Mouse (Mus musculus) kidney, adult 8-10 months (tissue): ENCODE measurements around the gene Cfap43.

ENCODE experiments used
- DNase-seq, 2 experiments: peaks; one replicate each; pipeline ENCODE4 v3.0.0; 2022

Gene Cfap43

DNA sequence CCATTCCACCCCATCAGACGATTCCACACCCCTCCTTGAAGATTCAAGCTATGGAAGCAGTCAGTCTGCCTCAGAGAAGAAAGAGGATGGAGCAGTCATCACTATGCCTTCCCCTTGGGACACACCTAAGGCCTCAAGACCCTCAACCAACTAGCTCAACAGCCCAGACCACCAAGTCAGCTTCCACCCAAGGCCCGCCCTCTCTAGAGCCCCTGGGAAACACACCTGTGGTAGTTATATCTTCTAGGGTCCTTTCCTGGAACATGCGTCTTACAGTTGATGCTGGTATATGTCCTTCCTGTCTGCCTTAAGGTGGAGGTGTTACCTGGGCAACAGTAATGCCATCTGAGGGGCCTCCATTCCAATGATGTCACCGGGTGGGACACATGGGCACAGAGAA is 4.9 kb downstream of the Cfap43 start:
- no peak for DNase-seq

- DNase-seq: no peak
These were observed 5.7 kb downstream of the Cfap43 start for GRCm38 (mm10) chr19:47913344-47913743.

- DNase-seq: no peak
These were observed 8.3 kb downstream of the Cfap43 start for GRCm38 (mm10) chr19:47910751-47911150.

GRCm38 (mm10) chr19:47910117-47910618 is 8.9 kb downstream of the Cfap43 start:
- DNase-seq: no peak

GRCm38 (mm10) chr19:47909387-47910116 is 9.5 kb downstream of the Cfap43 start:
- no peak for DNase-seq

- no peak for DNase-seq
These were observed 10.1 kb downstream of the Cfap43 start for GRCm38 (mm10) chr19:47908961-47909371.

DNA sequence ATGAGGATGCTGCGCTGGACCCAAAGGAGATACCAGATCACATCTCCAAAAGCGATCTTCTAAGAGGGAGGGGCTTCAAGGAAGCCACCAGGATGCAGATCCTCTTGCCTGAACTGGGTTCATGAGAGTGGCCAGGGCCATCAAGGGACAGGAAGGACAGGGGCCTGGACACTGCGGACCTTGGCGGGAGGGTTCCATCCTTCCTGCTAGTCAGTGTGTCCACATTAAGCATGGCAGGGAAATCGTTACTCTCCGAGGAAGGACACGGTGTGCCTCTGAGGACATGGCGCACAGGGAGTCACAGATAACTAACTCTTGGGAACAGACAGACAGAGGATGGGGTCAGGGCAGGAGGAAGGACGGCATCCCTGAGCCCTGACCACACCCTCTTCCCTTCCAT is 11.5 kb downstream of the Cfap43 start:
- peak; percentile 53 to 56 for DNase-seq

- no peak for DNase-seq
These were observed 13.5 kb downstream of the Cfap43 start for GRCm38 (mm10) chr19:47905603-47906002.

DNA sequence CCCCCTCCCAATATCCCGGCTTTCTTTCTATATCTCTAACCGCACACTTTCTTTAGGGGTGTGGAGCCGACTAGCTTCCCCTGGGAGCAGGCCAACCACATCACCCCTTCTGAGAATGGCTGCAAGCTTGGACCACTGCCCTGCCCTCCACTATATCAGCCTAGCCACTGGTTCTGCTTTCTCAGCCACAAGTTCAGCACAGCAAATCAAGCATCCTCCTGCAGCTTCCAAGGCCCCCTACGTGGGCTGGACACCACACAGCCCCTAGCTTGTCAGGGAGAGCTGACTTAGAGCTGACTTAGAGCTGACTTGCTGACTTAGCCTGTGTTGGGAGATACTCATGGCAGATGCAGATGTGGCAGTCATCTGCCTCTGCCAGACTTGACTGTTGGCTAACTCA is 14.0 kb downstream of the Cfap43 start:
- DNase-seq: no peak

- DNase-seq: no peak
These were observed 15.4 kb downstream of the Cfap43 start for GRCm38 (mm10) chr19:47903679-47904078.

DNA sequence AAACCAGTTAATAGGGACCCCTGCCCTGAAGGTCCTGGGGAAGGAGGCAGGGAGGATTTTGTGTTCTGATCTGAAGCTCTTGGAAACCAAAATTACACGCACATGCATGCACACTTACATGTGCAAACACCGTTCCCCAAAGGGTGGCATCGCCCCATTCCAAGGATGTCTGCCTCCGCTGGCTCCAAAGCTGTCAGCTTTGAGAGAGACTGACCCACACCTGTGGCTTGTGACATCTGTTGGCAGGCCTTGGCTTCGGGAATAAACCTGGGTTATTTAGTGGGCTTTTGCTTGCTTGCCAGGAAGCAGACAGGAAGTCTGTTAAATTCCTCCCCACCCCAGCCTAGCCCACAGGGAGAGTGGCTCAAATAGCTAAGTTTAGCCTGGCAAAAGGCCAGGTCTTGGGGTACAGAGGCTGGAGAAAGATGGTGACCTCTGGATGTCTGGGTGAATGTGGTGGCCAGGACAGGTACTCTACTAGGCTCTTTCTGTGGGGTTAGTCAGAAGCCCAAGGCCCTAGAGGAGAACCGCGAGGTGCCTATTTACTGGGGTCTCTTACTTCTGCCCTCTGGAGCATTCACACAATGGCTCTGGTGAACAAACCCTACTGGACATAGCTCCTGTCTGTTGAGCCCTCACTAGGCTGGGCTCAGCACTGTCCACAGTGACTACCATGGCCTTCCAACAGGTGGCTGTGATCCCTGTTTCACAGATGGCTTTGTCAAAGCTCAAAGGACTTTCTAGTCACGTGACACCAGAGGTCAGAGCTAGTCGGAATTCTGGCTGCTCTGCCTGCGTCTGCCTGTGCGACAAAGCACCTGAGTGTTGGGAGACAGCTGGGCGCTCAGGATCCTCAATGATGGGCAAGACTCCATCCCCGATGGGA is 16.5 kb downstream of the Cfap43 start:
- DNase-seq: peak; percentile 56 to 73

DNA sequence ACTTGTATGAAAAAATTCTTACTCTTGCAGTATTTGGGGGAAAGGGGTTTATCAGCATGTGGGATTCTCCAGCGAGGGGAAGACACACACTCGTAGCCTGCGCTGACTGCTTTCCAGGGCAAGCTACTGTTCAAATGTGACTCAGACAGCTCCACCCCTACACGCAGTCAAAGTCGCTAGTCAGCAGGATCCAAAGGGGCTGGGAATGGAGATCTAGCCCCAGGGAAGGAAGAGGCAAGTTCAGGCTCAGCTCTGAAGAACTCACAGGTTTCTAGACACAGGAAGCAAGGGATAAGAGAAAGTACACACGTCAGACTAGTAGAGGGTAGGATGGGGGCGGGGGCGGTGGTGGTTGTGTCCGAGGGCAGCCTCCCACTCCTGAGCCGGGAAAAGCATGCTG is 18.5 kb downstream of the Cfap43 start:
- DNase-seq: no peak

GRCm38 (mm10) chr19:47900012-47900411 is 19.1 kb downstream of the Cfap43 start:
- no peak for DNase-seq

GRCm38 (mm10) chr19:47898472-47899079 is 20.5 kb downstream of the Cfap43 start:
- no peak for DNase-seq

GRCm38 (mm10) chr19:47893092-47893491 is 26.0 kb downstream of the Cfap43 start:
- no peak for DNase-seq

DNA sequence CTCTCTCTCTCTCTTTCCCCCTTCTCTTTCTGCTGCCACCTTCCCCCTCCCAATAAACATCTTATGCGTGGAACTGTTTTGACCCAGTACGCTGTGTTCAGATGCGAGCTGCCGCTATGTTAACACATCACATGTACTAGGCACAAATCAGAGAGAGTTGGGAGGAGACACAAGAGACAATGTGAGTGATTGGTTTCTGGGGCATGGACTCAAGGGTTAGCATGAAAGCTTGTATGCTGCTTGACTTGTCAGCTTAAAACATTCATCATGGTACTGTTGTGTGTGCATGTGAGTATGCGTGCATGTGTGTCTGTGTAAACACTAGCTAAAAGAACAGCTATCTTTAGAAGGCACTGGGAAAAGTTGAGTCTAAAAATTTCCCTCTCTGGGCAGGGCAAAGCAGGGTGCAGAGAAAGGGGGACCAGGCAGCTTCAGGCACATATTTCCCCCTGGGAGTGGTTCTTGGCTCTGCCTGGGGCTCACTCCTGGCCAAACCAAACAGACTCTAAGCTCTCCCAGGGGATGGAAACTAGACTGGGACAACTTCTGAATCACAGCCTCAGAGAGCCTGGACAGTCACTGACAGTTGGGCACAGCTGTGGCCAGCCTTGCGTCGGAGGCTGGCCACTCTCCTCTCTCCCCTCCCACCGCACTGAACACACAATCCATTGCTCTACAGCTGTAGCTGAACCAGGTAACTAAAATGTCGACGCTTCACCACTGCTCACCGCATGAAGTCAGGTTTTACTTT is 27.4 kb downstream of the Cfap43 start:
- DNase-seq: peak; percentile 51 to 52

DNA sequence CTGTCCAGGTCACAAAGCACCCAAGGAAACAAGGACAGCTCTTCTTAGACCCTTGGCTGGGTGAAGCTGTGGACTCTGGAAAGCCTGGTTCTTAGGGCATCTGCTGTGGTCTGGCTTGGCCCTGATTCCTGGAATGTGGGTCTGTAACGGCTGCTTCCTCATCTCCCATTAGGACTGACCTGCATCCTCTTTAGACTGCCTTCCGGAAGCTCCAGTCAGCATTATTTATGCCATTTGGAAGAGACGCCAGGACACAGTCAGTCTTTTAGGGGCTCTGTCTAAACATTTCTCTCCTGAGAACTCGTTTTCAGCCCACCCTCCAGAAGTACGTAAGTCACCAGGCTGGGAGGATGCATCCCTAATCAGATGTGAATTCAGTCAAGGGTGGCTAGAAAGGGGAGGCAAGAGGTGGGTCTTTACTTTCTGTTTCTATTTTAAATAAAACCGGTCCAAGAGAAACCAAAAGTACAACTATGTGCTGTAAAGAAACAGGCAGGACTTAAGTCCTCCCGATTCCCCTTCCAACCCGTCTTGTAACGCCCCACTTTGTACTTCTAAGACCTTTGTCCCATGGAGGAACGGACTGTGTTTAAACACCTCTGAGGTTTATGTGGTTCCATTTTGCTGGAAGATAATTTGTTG is 28.5 kb downstream of the Cfap43 start:
- peak; percentile 53 to 69 for DNase-seq

DNA sequence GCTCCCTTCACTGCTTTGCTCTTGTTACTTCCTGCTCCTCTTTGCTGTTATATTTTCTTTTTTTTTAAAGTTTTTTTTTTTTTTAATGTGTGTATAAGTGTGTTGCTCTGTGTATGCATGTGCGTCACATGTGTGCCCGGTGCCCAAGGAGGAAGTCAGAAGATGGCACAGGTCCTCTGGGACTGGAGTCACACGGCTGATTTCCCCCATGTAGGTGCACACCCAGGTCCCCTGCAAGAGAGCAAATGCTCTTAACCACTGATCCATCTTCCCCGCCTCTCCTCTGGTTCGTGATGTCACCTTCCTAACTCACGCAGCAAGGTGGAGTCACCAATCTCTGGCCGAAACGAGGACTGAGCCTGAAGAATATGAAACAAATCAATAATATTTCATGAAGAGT is 31.1 kb downstream of the Cfap43 start:
- DNase-seq: no peak

- DNase-seq: no peak
These were observed 31.7 kb downstream of the Cfap43 start for GRCm38 (mm10) chr19:47887417-47887816.

- DNase-seq: peak; percentile 66 to 86
These were observed 32.5 kb downstream of the Cfap43 start for GRCm38 (mm10) chr19:47886617-47887016.

- no peak for DNase-seq
These were observed 33.2 kb downstream of the Cfap43 start for GRCm38 (mm10) chr19:47885886-47886285.

DNA sequence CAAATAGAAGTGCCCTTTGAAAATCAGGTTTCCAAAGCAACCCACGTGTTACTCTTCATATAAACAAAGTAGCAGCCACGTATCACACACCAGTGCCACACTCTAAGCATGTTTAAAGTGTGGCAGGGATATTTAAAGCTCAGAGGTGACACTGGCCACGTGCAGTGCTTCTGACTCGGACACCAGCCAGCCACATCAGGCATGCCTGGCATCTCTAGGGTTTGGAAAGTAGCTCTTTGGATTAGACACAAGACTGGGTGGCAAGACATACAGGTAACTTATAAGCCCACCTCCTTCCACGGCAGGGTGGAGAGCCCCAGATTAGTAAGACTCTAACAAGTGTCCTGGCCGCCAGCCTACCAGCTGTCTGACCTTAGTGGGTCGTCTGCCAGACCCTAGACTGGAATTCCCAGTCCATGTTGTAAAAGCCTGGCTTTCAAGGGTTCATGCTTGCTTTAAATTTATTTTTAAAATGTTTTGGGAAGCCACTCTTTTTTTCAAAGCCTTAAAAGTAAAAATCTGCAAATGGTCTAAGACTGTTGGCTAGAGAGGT is 33.8 kb downstream of the Cfap43 start:
- DNase-seq: no peak
